Mouse (Mus musculus) E14TG2a.4 (cell line): ENCODE data around the gene Muc2.
A peak's percentile ranks its signal among the peaks of the same experiment; 100 is the strongest.
"Not testable (repeated sequence)": the region's sequence is repeated elsewhere in the genome, so short reads cannot be mapped to it uniquely, and the experiment has no call there.

ENCODE experiments used
- H3K27me3 ChIP-seq: 2 replicates; pipeline ENCODE4 v1.6.1; 2014; ENCODE audit warnings: low read length, control low read depth; ENCODE audit not compliant: insufficient read depth
- H3K36me3 ChIP-seq: 2 replicates; pipeline ENCODE4 v1.6.1; 2014; ENCODE audit warnings: low read length, control low read depth; ENCODE audit not compliant: insufficient read depth
- H3K4me1 ChIP-seq: replicated peaks from 2 replicates; pipeline ENCODE4 v1.6.1; 2014; ENCODE audit warnings: low read depth, low read length, control low read depth
- H3K4me3 ChIP-seq: replicated peaks from 2 replicates; pipeline ENCODE4 v1.5.1; 2014; ENCODE audit warnings: mild to moderate bottlenecking, low read length
- H3K9me3 ChIP-seq: 2 replicates; pipeline ENCODE4 v1.6.1; 2014; ENCODE audit warnings: low read length, control low read depth
- CTCF ChIP-seq: conservative IDR thresholded peaks from 2 replicates; pipeline ENCODE4 v1.5.1; 2014; ENCODE audit warnings: low read length
- NANOG ChIP-seq: IDR thresholded peaks from 2 replicates; pipeline ENCODE4 v1.6.1; 2014; ENCODE audit warnings: borderline replicate concordance, low read length, mixed read lengths
- POU5F1 ChIP-seq: IDR thresholded peaks from 2 replicates; pipeline ENCODE4 v1.6.1; 2014; ENCODE audit warnings: low read length, borderline replicate concordance

Gene Muc2

GRCm38 (mm10) chr7:141690040-141690439 lies at the start of gene Muc2:
Gene Muc2, plus strand, starts transcription at chr7:141690340.
- peaks cover 65% of the 10 kb centered on the region for H3K27me3 ChIP-seq
- no peak within 1 kb of the TSS for H3K4me3 ChIP-seq

DNA sequence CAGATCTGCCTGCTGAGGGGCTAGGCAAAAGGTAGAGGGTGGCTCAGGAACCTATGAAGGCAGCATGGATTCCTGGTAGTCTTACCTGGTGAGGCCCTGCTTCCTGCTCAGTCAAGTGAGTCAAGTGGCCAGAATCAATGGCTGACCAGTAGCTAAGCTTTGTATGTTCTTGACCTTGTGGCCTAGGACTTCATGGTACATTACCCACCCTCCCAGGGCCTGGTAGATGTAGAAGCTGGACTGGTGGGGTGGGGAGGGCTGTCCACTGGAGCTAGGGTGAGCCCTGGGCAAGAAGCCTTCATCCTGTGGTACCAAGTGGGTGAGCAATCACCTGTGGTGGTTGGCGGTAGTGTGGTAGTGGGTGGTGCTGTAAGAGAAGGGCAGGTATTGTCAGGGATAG lies 47.8 kb upstream of the Muc2 start:
- H3K27me3 ChIP-seq: 0 out of 2 replicates have a peak, but pooled peaks cover 2% of the 10 kb centered on the region
- H3K36me3 ChIP-seq: no peaks in the 10 kb centered on the region
- TF ChIP-seq NANOG (no peak), POU5F1 (no peak), CTCF (no peak)
- no peak overlapping the region for H3K4me3 ChIP-seq
- 0 out of 2 replicates have a peak, but pooled peaks cover 5% of the 10 kb centered on the region for H3K9me3 ChIP-seq
- H3K4me1 ChIP-seq: no peaks in the 10 kb centered on the region

More at GRCm38 (mm10) chr7:141690040-141690439, at the start of gene Muc2:
- Histone ChIP-seq H3K36me3 (no peaks in the 10 kb centered on the region), H3K4me1 (peaks cover 35% of the 10 kb centered on the region), H3K9me3 (no peaks in the 10 kb centered on the region)
- no peak for TF ChIP-seq NANOG
- TF ChIP-seq CTCF: no peak
- TF ChIP-seq POU5F1: no peak

DNA sequence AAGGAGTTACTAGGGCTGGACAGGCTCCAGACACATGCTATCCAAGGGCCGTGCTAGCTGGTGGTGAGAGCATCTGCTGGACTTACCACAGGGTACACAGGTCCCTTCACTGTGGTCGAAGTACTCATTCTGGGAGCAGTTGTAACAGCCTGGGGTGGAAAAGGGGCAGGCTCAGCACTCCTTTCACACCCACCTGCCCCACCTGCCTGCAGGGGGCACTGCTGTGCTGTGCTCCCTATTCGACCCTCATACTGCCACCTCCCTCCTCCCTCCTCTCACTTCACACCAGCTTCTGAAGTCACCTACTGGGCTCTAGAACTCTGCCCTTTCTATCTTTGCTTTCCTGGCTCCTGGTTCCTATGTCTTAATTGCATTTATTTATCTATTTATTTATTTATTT lies 47.0 kb upstream of the Muc2 start:
- Histone ChIP-seq H3K36me3 (no peaks in the 10 kb centered on the region), H3K9me3 (0 out of 2 replicates have a peak, but pooled peaks cover 5% of the 10 kb centered on the region), H3K27me3 (0 out of 2 replicates have a peak, but pooled peaks cover 2% of the 10 kb centered on the region), H3K4me1 (no peaks in the 10 kb centered on the region), H3K4me3 (no peak overlapping the region)
- TF ChIP-seq CTCF (peak; percentile 54), NANOG (no peak), POU5F1 (no peak)

GRCm38 (mm10) chr7:141647083-141647482 lies 43.1 kb upstream of the Muc2 start:
- no peaks in the 10 kb centered on the region for H3K36me3 ChIP-seq
- no peaks in the 10 kb centered on the region for H3K4me1 ChIP-seq
- no peak for TF ChIP-seq NANOG
- no peak for TF ChIP-seq CTCF
- no peak for TF ChIP-seq POU5F1
- H3K9me3 ChIP-seq: 0 out of 2 replicates have a peak, but pooled peaks cover 5% of the 10 kb centered on the region
- H3K4me3 ChIP-seq: no peak overlapping the region
- no peaks in the 10 kb centered on the region for H3K27me3 ChIP-seq

DNA sequence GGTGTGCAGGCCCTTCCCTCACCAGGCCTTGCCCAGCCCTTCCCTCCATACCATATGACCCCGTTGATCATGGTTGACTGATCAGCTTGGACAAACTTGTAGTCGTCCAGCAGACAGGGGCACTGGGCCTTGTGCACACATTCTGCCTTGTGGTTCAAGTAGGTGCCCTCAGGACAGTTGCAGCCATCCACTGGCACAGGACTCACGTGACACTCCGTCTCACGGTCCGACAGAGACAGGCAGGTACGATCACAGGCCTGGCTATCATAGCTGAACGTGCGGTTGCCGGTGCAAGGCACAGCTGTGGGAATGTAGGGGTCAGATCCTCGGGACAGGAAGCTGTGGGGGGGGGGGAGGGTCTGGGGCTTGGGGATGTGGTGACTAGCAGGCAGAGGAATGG lies 42.3 kb upstream of the Muc2 start:
- Histone ChIP-seq H3K27me3 (no peaks in the 10 kb centered on the region), H3K4me3 (no peak overlapping the region), H3K9me3 (0 out of 2 replicates have a peak, but pooled peaks cover 5% of the 10 kb centered on the region), H3K36me3 (no peaks in the 10 kb centered on the region), H3K4me1 (no peaks in the 10 kb centered on the region)
- TF ChIP-seq POU5F1 (no peak), CTCF (no peak), NANOG (no peak)

DNA sequence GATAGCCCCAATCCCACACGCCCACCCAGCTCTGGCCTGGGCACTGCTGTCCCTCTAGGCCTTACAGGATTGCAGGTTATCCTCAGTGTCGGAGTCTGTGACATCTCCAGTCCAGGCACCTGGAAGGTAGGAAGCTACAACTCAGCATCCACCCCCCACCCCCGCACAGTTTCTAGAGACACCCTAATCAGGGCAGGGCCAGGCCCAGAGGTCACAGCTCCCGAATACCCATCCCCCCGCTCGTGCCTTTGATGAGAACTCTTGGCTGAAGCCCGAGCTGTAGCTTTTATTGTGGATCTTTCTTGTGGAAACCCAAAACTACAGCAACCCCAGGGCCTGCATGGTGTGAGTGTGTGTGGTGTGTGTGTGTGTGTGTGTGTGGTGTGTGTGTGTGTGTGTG lies 37.9 kb upstream of the Muc2 start:
- Histone ChIP-seq H3K4me1 (no peaks in the 10 kb centered on the region), H3K27me3 (no peaks in the 10 kb centered on the region), H3K9me3 (no peaks in the 10 kb centered on the region), H3K36me3 (no peaks in the 10 kb centered on the region), H3K4me3 (no peak overlapping the region)
- no peak for TF ChIP-seq CTCF
- TF ChIP-seq POU5F1: no peak
- no peak for TF ChIP-seq NANOG

GRCm38 (mm10) chr7:141660346-141660745 lies 29.8 kb upstream of the Muc2 start:
- Histone ChIP-seq H3K4me1 (peaks cover 11% of the 10 kb centered on the region), H3K9me3 (no peaks in the 10 kb centered on the region), H3K27me3 (peaks cover 8% of the 10 kb centered on the region; the same call in 1 of the 2 replicates), H3K36me3 (no peaks in the 10 kb centered on the region), H3K4me3 (no peak overlapping the region)
- TF ChIP-seq CTCF: no peak
- no peak for TF ChIP-seq POU5F1
- TF ChIP-seq NANOG: no peak

DNA sequence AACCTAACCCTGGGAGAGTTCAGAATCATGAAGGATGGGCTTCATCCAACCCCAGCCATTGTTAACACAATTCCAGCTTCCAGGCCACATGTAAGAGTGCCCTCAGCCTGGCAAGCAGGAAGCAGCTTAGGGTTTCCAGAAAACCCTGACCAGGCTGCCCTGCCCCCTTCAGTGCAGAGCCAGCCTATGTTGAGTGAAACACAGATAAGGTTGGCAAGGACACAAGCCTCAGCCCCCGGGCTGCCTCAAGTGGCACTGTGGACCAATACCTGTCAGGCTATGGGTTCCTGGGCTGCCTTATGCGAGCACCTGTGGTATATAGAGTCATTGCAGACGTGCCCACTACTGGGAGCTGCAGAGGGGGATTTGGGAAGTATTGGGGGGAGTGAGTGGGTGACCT lies 28.7 kb upstream of the Muc2 start:
- peaks cover 11% of the 10 kb centered on the region for H3K4me1 ChIP-seq
- peaks cover 8% of the 10 kb centered on the region; the same call in 1 of the 2 replicates for H3K27me3 ChIP-seq
- H3K4me3 ChIP-seq: no peak overlapping the region
- H3K36me3 ChIP-seq: no peaks in the 10 kb centered on the region
- H3K9me3 ChIP-seq: no peaks in the 10 kb centered on the region
- TF ChIP-seq CTCF (no peak), NANOG (no peak), POU5F1 (no peak)

DNA sequence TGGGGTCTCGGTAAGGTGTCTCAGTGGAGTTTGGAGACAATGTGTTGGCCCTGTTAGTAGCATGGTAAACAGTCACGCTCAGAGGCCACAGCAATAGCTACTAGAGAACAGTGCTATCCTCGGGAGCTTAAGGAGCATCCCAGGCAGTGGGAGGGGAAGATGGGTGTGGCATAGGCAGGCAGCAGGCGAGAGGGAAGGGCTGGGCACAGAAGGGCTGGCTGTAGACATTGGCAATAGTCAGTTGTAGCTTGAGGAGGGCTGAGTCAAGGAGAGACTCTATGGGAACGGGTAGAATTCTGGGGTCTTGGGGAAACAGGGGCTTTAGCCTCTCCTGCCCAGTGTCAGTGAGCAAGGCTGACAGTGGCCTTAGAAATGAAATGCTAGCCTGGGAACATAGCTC lies 27.9 kb upstream of the Muc2 start:
- Histone ChIP-seq H3K36me3 (no peaks in the 10 kb centered on the region), H3K27me3 (peaks cover 8% of the 10 kb centered on the region; the same call in 1 of the 2 replicates), H3K4me1 (peaks cover 11% of the 10 kb centered on the region), H3K4me3 (no peak overlapping the region), H3K9me3 (no peaks in the 10 kb centered on the region)
- TF ChIP-seq NANOG (no peak), CTCF (no peak), POU5F1 (no peak)

DNA sequence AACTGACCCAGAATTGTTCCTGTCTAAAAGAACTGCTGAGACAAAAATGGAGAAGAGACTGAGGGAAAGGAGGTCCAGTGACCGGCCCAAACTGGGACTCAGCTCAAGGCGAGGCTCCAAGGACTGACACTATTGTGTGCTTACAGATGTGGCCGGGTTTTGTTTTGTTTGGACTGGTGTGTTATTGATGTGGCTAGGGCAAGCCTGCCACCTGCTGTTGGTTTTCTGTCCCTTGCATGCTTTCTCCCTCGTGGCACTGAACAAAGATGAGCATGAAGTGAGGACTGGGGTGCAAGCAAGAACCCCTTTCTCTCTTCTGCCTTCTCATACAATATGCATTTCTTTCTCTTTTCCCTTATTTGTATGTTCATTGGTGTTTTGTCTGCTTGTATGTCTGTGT lies 23.9 kb upstream of the Muc2 start:
- no peaks in the 10 kb centered on the region for H3K9me3 ChIP-seq
- no peaks in the 10 kb centered on the region; the same call in 1 of the 2 replicates for H3K4me1 ChIP-seq
- H3K4me3 ChIP-seq: no peak overlapping the region
- H3K27me3 ChIP-seq: no peaks in the 10 kb centered on the region
- no peaks in the 10 kb centered on the region for H3K36me3 ChIP-seq
- TF ChIP-seq CTCF (peak; percentile 43), POU5F1 (no peak), NANOG (no peak)

- not testable (repeated sequence) for H3K36me3 ChIP-seq
Observed at GRCm38 (mm10) chr7:141669097-141669496, 21.0 kb upstream of the Muc2 start.

More at GRCm38 (mm10) chr7:141669097-141669496, 21.0 kb upstream of the Muc2 start:
- not testable (repeated sequence) for H3K9me3 ChIP-seq, H3K27me3 ChIP-seq, H3K4me3 ChIP-seq, H3K4me1 ChIP-seq
